Mouse (Mus musculus) bone marrow, adult 2 months (tissue): ENCODE data around the gene Zap70.

Experiments
- CTCF ChIP-seq: fragments of 200-500 bp; IDR thresholded peaks from 2 replicates; pipeline ENCODE4 v1.5.1; 2011; ENCODE audit warnings: low read length, control low read depth; ENCODE audit not compliant: control insufficient read depth, insufficient read depth
- POLR2A ChIP-seq: fragments of 200-500 bp; IDR thresholded peaks from 2 replicates; pipeline ENCODE4 v1.6.1; 2011; ENCODE audit warnings: low read depth, mild to moderate bottlenecking, control low read depth, low read length, borderline replicate concordance; ENCODE audit not compliant: control insufficient read depth

GRCm38 (mm10) chr1:36807782-36808565, 46.4 kb downstream of the Zap70 start:
- no peak; the same call in 1 of the 2 replicates for TF ChIP-seq POLR2A
- no peak for TF ChIP-seq CTCF
